ENCODE assay signal across 9 mouse cellular contexts in the genomic region with DNA sequence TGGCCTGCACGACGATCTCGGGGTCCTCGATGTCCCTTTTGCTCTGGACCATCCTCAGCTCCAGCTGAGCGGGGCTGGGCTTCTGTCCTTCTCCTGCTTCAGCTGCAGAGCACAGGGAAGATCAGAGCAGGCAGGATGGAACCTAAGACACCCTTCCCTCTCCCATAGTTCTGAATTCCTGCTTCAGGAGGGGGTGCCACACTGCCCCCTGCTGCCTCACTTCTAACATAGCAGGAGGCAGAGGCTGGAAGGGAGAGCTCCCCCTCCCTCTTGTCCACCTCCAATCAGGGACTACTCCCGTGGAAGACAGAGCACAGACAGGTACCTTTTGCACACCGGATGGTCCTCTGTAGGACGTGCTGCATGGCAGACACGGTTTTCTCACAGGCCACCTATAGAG. TPM values are rescaled to one million over a fixed set of nuclear protein-coding genes. Genes with fewer than 3 reads are reported as not detected.
DNase-seq lines count a peak whose midpoint lies in the region; ATAC-seq and TF ChIP-seq lines count a peak whose summit lies in the region.
"Had no signal": no experiment of that assay in that cellular context is flagged by ENCODE, and none has a peak within 500 bp of the region (broad histone marks: within the 10 kb centered on the region; RNA-seq: fewer than 3 reads in every experiment).

No protein-coding gene starts in this region.

- peak; percentile 37 for DNase-seq in forebrain, embryonic 14.5 days (ENCODE audit: low spot score)
- peak; percentile 38 for DNase-seq in lung, postnatal 0 days (ENCODE audit: low spot score)
- DNase-seq in lung, postnatal 25 days (ENCODE audit: low spot score), result no peak
- peak; percentile 75 for DNase-seq in R1 (ENCODE audit: low read depth, low spot score)
- no peak for DNase-seq in heart, adult 8-10 months (ENCODE audit: low spot score)
- no peak for DNase-seq in heart, adult 11 months
- DNase-seq: layer of hippocampus, postnatal 36 days had no signal

- WGBS in forebrain, embryonic 14.5 days, result 74% methylated on average over 9 of the region's 9 CpGs
- 69% methylated on average over 9 of the region's 9 CpGs for WGBS in forebrain, embryonic 15.5 days
- WGBS in lung, postnatal 0 days, result 75% methylated on average over 9 of the region's 9 CpGs

- H3K9me3 ChIP-seq in forebrain, embryonic 14.5 days (replicated peaks; ENCODE audit: control insufficient read depth, low read length), result no peaks in the 10 kb centered on the region
- H3K9me3 ChIP-seq in forebrain, embryonic 15.5 days, result no peaks in the 10 kb centered on the region
- H3K9me3 ChIP-seq in lung, postnatal 0 days (ENCODE audit: low read length), result no peaks in the 10 kb centered on the region

- peak; percentile 74 for TF ChIP-seq CTCF in lung, postnatal 0 days (IDR thresholded peaks at IDR 0.05)

- no peak overlapping the region for H3K27ac ChIP-seq in forebrain, embryonic 14.5 days (ENCODE audit: low read depth, low read length)
- no peak overlapping the region for H3K27ac ChIP-seq in forebrain, embryonic 15.5 days (replicated peaks)
- no peak overlapping the region for H3K27ac ChIP-seq in lung, postnatal 0 days (ENCODE audit: low read length)

- no peak for ATAC-seq in forebrain, embryonic 14.5 days
- ATAC-seq in forebrain, embryonic 15.5 days (replicated peaks), result no peak
- ATAC-seq in lung, postnatal 0 days, result no peak
- ATAC-seq in megakaryocyte-erythroid progenitor cell, adult 5-6 weeks (replicated peaks; ENCODE audit: low FRiP score, low TSS enrichment, poor library complexity, severe bottlenecking), result peak; percentile 42

- no peak overlapping the region for H3K4me2 ChIP-seq in forebrain, embryonic 14.5 days (ENCODE audit: low read length)
- H3K4me2 ChIP-seq in forebrain, embryonic 15.5 days (replicated peaks), result no peak overlapping the region
- H3K4me2 ChIP-seq in lung, postnatal 0 days (replicated peaks; ENCODE audit: low read depth, low read length), result no peak overlapping the region

- TF ChIP-seq EP300 in lung, postnatal 0 days (IDR thresholded peaks at IDR 0.05), result no peak

- peaks cover 4% of the 10 kb centered on the region; the same call in 1 of the 2 replicates for H3K36me3 ChIP-seq in forebrain, embryonic 14.5 days (ENCODE audit: control insufficient read depth, insufficient read depth, low read length)
- no peaks in the 10 kb centered on the region for H3K36me3 ChIP-seq in forebrain, embryonic 15.5 days
- H3K36me3 ChIP-seq in lung, postnatal 0 days (ENCODE audit: insufficient read depth, low read length), result no peaks in the 10 kb centered on the region

- H3K27me3 ChIP-seq in forebrain, embryonic 14.5 days (replicated peaks; ENCODE audit: control insufficient read depth, insufficient read depth, low read length), result no peaks in the 10 kb centered on the region
- H3K27me3 ChIP-seq in forebrain, embryonic 15.5 days, result no peaks in the 10 kb centered on the region
- no peaks in the 10 kb centered on the region for H3K27me3 ChIP-seq in lung, postnatal 0 days (replicated peaks; ENCODE audit: insufficient read depth, low read length)

- no peak overlapping the region for H3K4me3 ChIP-seq in forebrain, embryonic 14.5 days (ENCODE audit: low read depth, low read length)
- H3K4me3 ChIP-seq in forebrain, embryonic 15.5 days, result no peak overlapping the region
- no peak overlapping the region for H3K4me3 ChIP-seq in lung, postnatal 0 days (ENCODE audit: low read depth, low read length)

- H3K9ac ChIP-seq in forebrain, embryonic 14.5 days (ENCODE audit: low read length), result no peak overlapping the region
- H3K9ac ChIP-seq in forebrain, embryonic 15.5 days (replicated peaks), result no peak overlapping the region
- H3K9ac ChIP-seq in lung, postnatal 0 days (replicated peaks; ENCODE audit: low read depth), result no peak overlapping the region

- H3K4me1 ChIP-seq in forebrain, embryonic 14.5 days (ENCODE audit: control insufficient read depth, insufficient read depth, low read length), result no peaks in the 10 kb centered on the region
- H3K4me1 ChIP-seq in forebrain, embryonic 15.5 days, result no peaks in the 10 kb centered on the region
- H3K4me1 ChIP-seq in lung, postnatal 0 days (ENCODE audit: insufficient read depth, low read depth, low read length), result no peaks in the 10 kb centered on the region

RNA-seq across cellular contexts. Expression of a gene that starts 15.3 kb away (rescaled TPM):
- polyA plus RNA-seq in forebrain, embryonic 14.5 days (2014; fragmentation: Nextera tagmentation; extraction: Ambion mirVana), result 119 and 142 TPM in 2 replicates
- 100 and 115 TPM in 2 replicates for polyA plus RNA-seq in forebrain, embryonic 15.5 days (2015; fragmentation: Nextera tagmentation; extraction: Ambion mirVana)
- polyA plus RNA-seq in lung, postnatal 0 days (2015; fragmentation: Nextera tagmentation; extraction: Ambion mirVana), result 440 and 490 TPM in 2 replicates
- total RNA-seq in megakaryocyte-erythroid progenitor cell, adult 5-6 weeks (2014; fragmentation: Nextera tagmentation), result 55.3 and 72.9 TPM in 2 replicates
- 28.9 and 35.7 TPM in 2 replicates for total RNA-seq in megakaryocyte-erythroid progenitor cell, adult 5-6 weeks (2017)
- 10 to 100 TPM; 16.4 to 26.2 (median 24.4) TPM for total RNA-seq in heart, adult 8-10 months (2022)

RNA-seq across cellular contexts. Expression of a gene that starts 24.0 kb away (rescaled TPM):
- 8.1 and 9.2 TPM in 2 replicates for polyA plus RNA-seq in forebrain, embryonic 14.5 days (2014; fragmentation: Nextera tagmentation; extraction: Ambion mirVana)
- 13.6 and 13.9 TPM in 2 replicates for polyA plus RNA-seq in forebrain, embryonic 15.5 days (2015; fragmentation: Nextera tagmentation; extraction: Ambion mirVana)
- polyA plus RNA-seq in lung, postnatal 0 days (2015; fragmentation: Nextera tagmentation; extraction: Ambion mirVana), result 4.7 and 4.9 TPM in 2 replicates
- total RNA-seq in megakaryocyte-erythroid progenitor cell, adult 5-6 weeks (2014; fragmentation: Nextera tagmentation), result 19.2 and 20.1 TPM in 2 replicates
- 8.5 and 16.1 TPM in 2 replicates for total RNA-seq in megakaryocyte-erythroid progenitor cell, adult 5-6 weeks (2017)
- total RNA-seq in heart, adult 8-10 months (2022), result 10 to 100 TPM; 12.9 to 14.3 (median 13.4) TPM

RNA-seq across cellular contexts. Expression of a gene that starts 28.0 kb away (rescaled TPM):
- 251 and 315 TPM in 2 replicates for polyA plus RNA-seq in forebrain, embryonic 14.5 days (2014; fragmentation: Nextera tagmentation; extraction: Ambion mirVana)
- 395 and 412 TPM in 2 replicates for polyA plus RNA-seq in forebrain, embryonic 15.5 days (2015; fragmentation: Nextera tagmentation; extraction: Ambion mirVana)
- 171 and 175 TPM in 2 replicates for polyA plus RNA-seq in lung, postnatal 0 days (2015; fragmentation: Nextera tagmentation; extraction: Ambion mirVana)
- total RNA-seq in megakaryocyte-erythroid progenitor cell, adult 5-6 weeks (2014; fragmentation: Nextera tagmentation), result 202 and 217 TPM in 2 replicates
- 450 and 532 TPM in 2 replicates for total RNA-seq in megakaryocyte-erythroid progenitor cell, adult 5-6 weeks (2017)
- 100 to 1,000 TPM in 2 of 4 experiments, 10 to 100 TPM in 2; 87.2 to 106 (median 96.3) TPM for total RNA-seq in heart, adult 8-10 months (2022)

Comparison
In these comparisons a context has a peak if more than half of its experiments do, and no peak if none do; other contexts are left out.
1. DNase-seq: peak in forebrain, embryonic 14.5 days (single experiment), lung, postnatal 0 days (single experiment) and R1 (single experiment); none in lung, postnatal 25 days (single experiment), heart, adult 8-10 months (single experiment) and heart, adult 11 months (single experiment).